29 mouse cellular contexts compared by ENCODE assay signal in the genomic region with DNA sequence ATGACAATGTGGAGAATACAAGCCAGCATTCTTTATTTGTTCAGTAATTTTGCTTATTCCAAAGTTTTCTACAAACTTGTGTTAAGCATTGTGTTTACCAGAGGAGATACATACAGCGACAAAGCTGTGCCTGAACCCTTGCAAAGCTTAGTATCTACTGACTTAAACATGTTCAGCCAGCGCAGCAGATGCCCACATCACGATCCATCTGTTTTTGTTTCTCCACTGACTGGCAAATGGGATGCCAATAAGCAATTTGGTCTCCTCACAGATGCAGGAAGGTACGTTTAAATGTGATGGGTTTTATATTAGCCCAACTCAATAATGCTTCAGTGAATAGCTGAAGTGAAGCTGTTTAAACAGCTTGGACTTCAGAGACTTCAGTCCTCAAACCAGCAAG.
DNase-seq lines count a peak whose midpoint lies in the region; ATAC-seq and TF ChIP-seq lines count a peak whose summit lies in the region.
"Had no signal": no experiment of that assay in that cellular context is flagged by ENCODE, and none has a peak within 500 bp of the region (broad histone marks: within the 10 kb centered on the region; RNA-seq: fewer than 3 reads in every experiment).

No protein-coding gene starts in this region.

- H3K4me2 ChIP-seq in lung, postnatal 0 days (replicated peaks; ENCODE audit: low read depth, low read length) = no peak overlapping the region
- H3K4me2 ChIP-seq: embryonic facial prominence, embryonic 13.5 days; forebrain, embryonic 12.5 days; forebrain, embryonic 15.5 days; heart, embryonic 12.5 days; heart, embryonic 15.5 days; hindbrain, embryonic 13.5 days had no signal

- no peaks in the 10 kb centered on the region for H3K4me1 ChIP-seq in lung, postnatal 0 days (ENCODE audit: insufficient read depth, low read depth, low read length)
- H3K4me1 ChIP-seq: embryonic facial prominence, embryonic 10.5 days; embryonic facial prominence, embryonic 13.5 days; forebrain, embryonic 12.5 days; forebrain, embryonic 15.5 days; heart, embryonic 12.5 days; heart, embryonic 15.5 days; hindbrain, embryonic 10.5 days; hindbrain, embryonic 13.5 days had no signal

- H3K36me3 ChIP-seq in lung, postnatal 0 days (ENCODE audit: insufficient read depth, low read length) = no peaks in the 10 kb centered on the region
- H3K36me3 ChIP-seq: embryonic facial prominence, embryonic 10.5 days; embryonic facial prominence, embryonic 13.5 days; forebrain, embryonic 12.5 days; forebrain, embryonic 15.5 days; heart, embryonic 12.5 days; heart, embryonic 15.5 days; hindbrain, embryonic 10.5 days; hindbrain, embryonic 13.5 days had no signal

- H3K9ac ChIP-seq in lung, postnatal 0 days (replicated peaks; ENCODE audit: low read depth) = no peak overlapping the region
- H3K9ac ChIP-seq: embryonic facial prominence, embryonic 13.5 days; forebrain, embryonic 12.5 days; forebrain, embryonic 15.5 days; heart, embryonic 12.5 days; heart, embryonic 15.5 days; hindbrain, embryonic 13.5 days had no signal

- no peak overlapping the region for H3K4me3 ChIP-seq in lung, postnatal 0 days (ENCODE audit: low read depth, low read length)
- H3K4me3 ChIP-seq: embryonic facial prominence, embryonic 10.5 days; embryonic facial prominence, embryonic 13.5 days; erythroblast, embryonic 14.5 days; forebrain, embryonic 12.5 days; forebrain, embryonic 15.5 days; heart, embryonic 12.5 days; heart, embryonic 15.5 days; hindbrain, embryonic 10.5 days; hindbrain, embryonic 13.5 days had no signal

- TF ChIP-seq EP300 in lung, postnatal 0 days (IDR thresholded peaks at IDR 0.05) = no peak

- H3K27me3 ChIP-seq in lung, postnatal 0 days (replicated peaks; ENCODE audit: insufficient read depth, low read length) = no peaks in the 10 kb centered on the region
- H3K27me3 ChIP-seq: embryonic facial prominence, embryonic 13.5 days; forebrain, embryonic 12.5 days; forebrain, embryonic 15.5 days; heart, embryonic 12.5 days; heart, embryonic 15.5 days; hindbrain, embryonic 13.5 days had no signal

- peak; percentile 50 for DNase-seq in layer of hippocampus, adult 11-12 months (ENCODE audit: low spot score)
- no peak for DNase-seq in layer of hippocampus, postnatal 10 days (ENCODE audit: low spot score in 2 of 2)
- peak; percentile 17 for DNase-seq in right cerebral cortex, postnatal 25 days
- no peak for DNase-seq in right cerebral cortex, postnatal 4 days
- DNase-seq in layer of hippocampus, adult 9-10 months (ENCODE audit: low spot score) = peak; percentile 17
- DNase-seq in telencephalon, adult 2 months (ENCODE audit: low read depth, low spot score) = peak; percentile 10
- no peak for DNase-seq in lung, postnatal 0 days (ENCODE audit: low spot score)
- DNase-seq in testis, postnatal 14 days (ENCODE audit: low spot score) = no peak
- DNase-seq: adrenal gland, adult 8-10 months; adrenal gland, postnatal 25 days; cerebellum, adult 11 months; cerebellum, adult 2 months; cerebellum, adult 9-11 months; cerebellum, postnatal 36 days; embryo, embryonic 11 days; gastrocnemius, postnatal 25 days; heart, adult 18-20 months; heart, postnatal 10 days; heart, postnatal 36 days had no signal

- no peak overlapping the region for H3K27ac ChIP-seq in lung, postnatal 0 days (ENCODE audit: low read length)
- H3K27ac ChIP-seq: embryonic facial prominence, embryonic 10.5 days; embryonic facial prominence, embryonic 13.5 days; forebrain, embryonic 12.5 days; forebrain, embryonic 15.5 days; heart, embryonic 15.5 days; hindbrain, embryonic 10.5 days; hindbrain, embryonic 13.5 days had no signal

- TF ChIP-seq CTCF in lung, postnatal 0 days (IDR thresholded peaks at IDR 0.05) = no peak

- 78% methylated on average over 4 of the region's 4 CpGs for WGBS in lung, postnatal 0 days

- ATAC-seq in lung, postnatal 0 days = no peak
- ATAC-seq: activated CD4-positive, CD25-positive, alpha-beta regulatory T cell, adult 4 months; forebrain, embryonic 15.5 days had no signal

- H3K9me3 ChIP-seq in lung, postnatal 0 days (ENCODE audit: low read length) = no peaks in the 10 kb centered on the region
- H3K9me3 ChIP-seq: embryonic facial prominence, embryonic 10.5 days; embryonic facial prominence, embryonic 13.5 days; forebrain, embryonic 12.5 days; forebrain, embryonic 15.5 days; heart, embryonic 12.5 days; heart, embryonic 15.5 days; hindbrain, embryonic 10.5 days; hindbrain, embryonic 13.5 days had no signal

Comparison
In these comparisons a context has a peak if more than half of its experiments do, and no peak if none do; other contexts are left out.
1. DNase-seq: peak in layer of hippocampus, adult 11-12 months (single experiment), right cerebral cortex, postnatal 25 days (single experiment), layer of hippocampus, adult 9-10 months (single experiment) and telencephalon, adult 2 months (single experiment); none in layer of hippocampus, postnatal 10 days (0 of 2), right cerebral cortex, postnatal 4 days (single experiment), lung, postnatal 0 days (single experiment) and testis, postnatal 14 days (single experiment).